Mouse (Mus musculus) 3T3-L1 (cell line): ENCODE measurements around the gene Pacsin3.

Experiments used
- DNase-seq: peaks from one replicate; pipeline ENCODE4 v3.0.0-alpha.2; 2015; ENCODE audit warnings: low read depth, low spot score

Pacsin3 gene

GRCm38 (mm10) chr2:91305926-91306325, 50.2 kb downstream of the Pacsin3 start:
- DNase-seq, result no peak

DNA sequence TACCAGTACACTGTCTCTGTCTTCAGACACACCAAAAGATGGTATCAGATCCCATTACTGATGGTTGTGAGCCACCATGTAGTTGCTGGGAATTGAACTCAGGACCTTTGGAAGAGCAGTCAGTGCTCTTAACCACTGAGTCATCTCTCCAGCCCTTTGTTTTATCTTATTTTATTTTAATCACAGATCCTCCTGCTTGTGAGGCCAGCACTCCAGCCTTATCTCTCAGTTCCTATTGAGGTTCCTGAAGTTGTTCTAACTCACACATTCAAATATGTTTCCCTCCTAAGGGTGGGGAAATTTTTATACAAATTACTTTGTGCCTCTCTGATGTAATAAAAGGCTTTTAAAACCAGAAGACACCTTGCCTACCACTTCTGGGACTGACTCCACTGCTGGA, 50.8 kb downstream of the Pacsin3 start:
- DNase-seq, result no peak

DNA sequence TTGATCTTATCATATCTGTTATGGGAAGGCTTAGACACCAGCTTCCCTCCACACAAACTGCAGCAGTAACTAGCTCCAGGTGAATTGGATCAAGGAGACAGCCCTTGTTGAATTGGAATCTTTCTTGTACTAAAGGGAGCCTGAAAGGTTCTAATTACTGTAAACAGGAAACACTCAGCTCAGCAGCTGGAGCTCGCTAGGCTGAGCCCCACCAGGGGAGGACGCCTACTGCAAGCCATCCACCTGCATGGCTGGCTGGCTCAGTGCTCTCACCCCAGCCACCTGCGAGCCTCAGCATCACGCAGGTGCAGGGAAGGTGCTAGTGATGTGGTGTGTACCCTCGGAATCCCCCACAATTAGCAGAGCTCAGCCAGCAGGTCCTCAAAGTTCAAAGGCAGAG, 52.9 kb downstream of the Pacsin3 start:
- no peak for DNase-seq

GRCm38 (mm10) chr2:91309546-91309945, 53.8 kb downstream of the Pacsin3 start:
- no peak for DNase-seq

DNA sequence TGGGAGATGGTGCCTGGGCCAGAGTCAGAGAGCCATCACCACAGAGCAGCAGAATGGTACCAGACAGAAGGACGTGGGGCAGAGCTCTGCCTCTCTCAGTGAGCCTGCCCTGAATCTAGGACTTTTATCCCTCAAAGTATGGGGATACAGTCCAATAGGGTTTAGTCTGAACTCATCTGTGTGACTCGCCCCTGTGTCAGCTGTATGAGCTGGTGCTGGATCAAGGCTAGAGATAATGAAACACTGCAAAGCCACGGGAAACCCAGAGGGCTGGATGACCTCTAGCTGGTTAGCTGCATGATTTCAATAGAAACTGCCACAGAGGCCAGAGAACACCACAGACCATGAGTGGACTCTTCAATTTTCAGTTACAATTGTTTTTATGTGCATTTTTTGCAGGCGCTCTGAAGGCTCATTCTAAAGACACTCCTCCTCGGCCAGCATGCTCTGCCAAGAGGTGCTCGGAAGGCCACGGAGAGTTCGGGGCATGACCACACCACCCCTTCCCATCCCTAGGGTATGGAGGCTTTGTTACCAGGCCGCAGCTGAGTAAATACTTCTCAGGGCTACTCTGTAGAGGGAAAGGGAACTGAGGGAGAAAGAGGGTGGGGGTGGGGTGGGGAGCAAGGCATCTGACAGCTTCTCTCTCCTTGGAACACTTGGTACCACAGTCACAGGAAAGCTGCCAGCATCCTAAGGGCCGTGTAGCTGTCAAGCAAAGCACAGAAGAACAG, 57.0 kb downstream of the Pacsin3 start:
- peak; percentile 71 for DNase-seq

- no peak for DNase-seq
Measured at GRCm38 (mm10) chr2:91314184-91314583, 58.4 kb downstream of the Pacsin3 start.
